Mouse (Mus musculus): ENCODE measurements around the gene Cd19.
A peak's percentile ranks its signal among the peaks of the same experiment; 100 is the strongest.

The Cd19 gene

DNA sequence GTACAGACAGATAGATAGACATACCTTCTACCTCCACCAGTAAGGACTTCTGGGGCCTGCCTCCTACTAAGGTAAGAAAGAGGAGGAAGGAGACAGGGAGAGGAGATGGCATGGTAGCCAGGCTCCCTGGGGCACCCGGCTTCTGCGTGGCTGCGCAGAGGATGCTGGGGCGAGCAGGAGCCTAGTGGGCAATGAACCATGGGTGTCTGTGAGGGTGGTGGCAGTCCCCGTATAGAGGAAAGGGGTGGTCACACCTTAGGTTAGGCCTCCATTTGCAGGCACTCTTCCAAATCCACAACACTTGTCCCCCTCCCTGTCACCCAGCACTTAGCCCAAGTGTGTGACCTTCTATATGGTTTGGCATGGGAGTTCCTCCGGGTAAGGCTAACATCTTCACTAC lies at the start of gene Cd19:
Gene Cd19 (minus strand): TSS at position 165 of the 400 bp plus-strand sequence.
- H3K36me3 ChIP-seq (ENCODE audit: control insufficient read depth, insufficient read depth, low read length, poor library complexity, severe bottlenecking) = peaks cover 11% of the 10 kb centered on the region
- H3K27me3 ChIP-seq (ENCODE audit: control insufficient read depth, insufficient read depth, low read length, poor library complexity, severe bottlenecking) = no peaks in the 10 kb centered on the region
- DNase-seq (ENCODE audit: low read depth, low spot score) = peak; percentile 70

DNA sequence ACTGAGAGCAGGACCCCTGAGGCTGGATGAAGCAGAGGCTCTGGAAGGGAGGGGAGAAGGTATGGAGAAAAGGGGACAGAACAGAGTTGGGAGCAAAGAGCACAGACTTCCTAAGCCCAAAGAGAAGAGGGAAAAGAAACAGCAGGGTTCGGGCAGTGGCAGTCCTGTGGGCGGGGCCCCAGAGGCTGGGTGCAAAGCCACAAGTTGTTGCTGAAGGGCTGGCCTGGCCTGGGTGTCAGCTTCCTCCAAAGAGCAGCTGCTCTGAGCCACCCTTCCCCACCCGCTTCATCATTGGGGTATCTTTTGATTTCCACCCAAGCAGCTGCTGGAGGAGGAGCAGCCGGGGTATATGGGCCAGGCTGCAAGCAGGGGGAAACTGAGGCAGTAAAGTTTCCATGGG lies 49.4 kb upstream of the Cd19 start:
- H3K27me3 ChIP-seq (ENCODE audit: control insufficient read depth, insufficient read depth, low read length, poor library complexity, severe bottlenecking) = no peaks in the 10 kb centered on the region
- no peak for DNase-seq (ENCODE audit: low read depth, low spot score)
- peaks cover 5% of the 10 kb centered on the region for H3K36me3 ChIP-seq (ENCODE audit: control insufficient read depth, insufficient read depth, low read length, poor library complexity, severe bottlenecking)

DNA sequence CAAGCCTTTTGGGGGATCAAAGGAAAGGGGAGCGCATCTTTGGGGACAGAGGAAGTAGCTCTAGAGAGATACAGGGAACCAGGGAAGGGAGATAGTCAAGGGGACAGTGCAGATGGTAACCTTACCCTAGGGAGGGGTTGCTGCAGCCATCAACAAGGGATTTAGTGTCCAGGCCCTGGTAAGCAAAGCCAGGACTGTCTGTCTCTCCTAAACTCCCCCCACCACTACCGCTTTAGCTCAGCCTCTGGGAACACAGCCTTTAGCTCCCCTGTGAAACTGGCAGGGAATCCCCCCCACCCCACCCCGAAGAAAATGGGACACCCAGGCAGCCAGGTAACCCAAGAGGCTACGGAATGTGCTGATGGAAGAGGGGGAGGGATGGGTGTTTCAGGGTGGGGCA lies 48.9 kb upstream of the Cd19 start:
- no peak for DNase-seq (ENCODE audit: low read depth, low spot score)
- Histone ChIP-seq H3K27me3 (ENCODE audit: control insufficient read depth, insufficient read depth, low read length, poor library complexity, severe bottlenecking) (no peaks in the 10 kb centered on the region), H3K36me3 (ENCODE audit: control insufficient read depth, insufficient read depth, low read length, poor library complexity, severe bottlenecking) (peaks cover 5% of the 10 kb centered on the region)

DNA sequence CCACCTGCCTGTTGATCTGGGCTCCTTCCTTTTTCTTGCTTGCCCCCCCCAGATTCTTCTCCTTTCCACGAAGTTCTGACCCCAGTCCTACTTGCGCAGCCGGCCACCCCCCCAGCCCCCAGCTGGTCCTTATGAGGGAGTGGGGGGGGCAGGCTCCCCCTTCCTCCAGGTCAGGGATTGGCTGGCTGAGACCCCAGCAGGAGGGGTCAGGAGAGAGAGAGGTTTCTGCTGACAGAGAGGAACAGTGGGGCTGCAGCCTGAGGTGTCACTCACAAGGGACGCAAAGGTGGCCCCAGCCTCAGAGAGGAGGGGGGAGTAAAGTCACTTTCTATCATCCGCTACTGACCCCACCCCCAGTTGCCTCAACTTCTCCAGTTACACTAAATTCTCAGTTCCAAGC lies 48.3 kb upstream of the Cd19 start, which contains the start of gene Atp2a1:
Gene Atp2a1 (minus strand): TSS at position 105 of the 400 bp plus-strand sequence.
- Histone ChIP-seq H3K36me3 (ENCODE audit: control insufficient read depth, insufficient read depth, low read length, poor library complexity, severe bottlenecking) (peaks cover 5% of the 10 kb centered on the region), H3K27me3 (ENCODE audit: control insufficient read depth, insufficient read depth, low read length, poor library complexity, severe bottlenecking) (no peaks in the 10 kb centered on the region)
- no peak for DNase-seq (ENCODE audit: low read depth, low spot score)

DNA sequence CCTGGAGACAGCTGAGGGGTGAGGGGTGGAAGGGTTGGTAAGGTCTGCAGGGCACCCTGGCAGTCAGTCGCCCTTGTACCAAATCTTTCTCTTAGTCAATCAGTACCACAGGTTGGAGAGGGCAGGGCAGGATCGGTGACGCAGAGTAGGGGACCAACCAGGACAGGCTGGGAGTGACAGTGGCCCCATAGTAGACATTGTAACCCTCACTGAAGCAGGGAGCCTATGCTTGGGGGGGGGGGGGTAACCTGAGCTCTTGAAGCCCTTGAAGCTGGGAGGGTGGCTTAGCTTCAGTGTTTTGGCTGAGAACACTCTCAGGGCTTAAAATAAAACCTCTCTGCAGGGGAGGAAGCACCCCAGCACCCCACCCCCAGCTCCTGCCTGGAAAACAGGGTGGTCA lies 46.9 kb upstream of the Cd19 start:
- Histone ChIP-seq H3K27me3 (ENCODE audit: control insufficient read depth, insufficient read depth, low read length, poor library complexity, severe bottlenecking) (no peaks in the 10 kb centered on the region), H3K36me3 (ENCODE audit: control insufficient read depth, insufficient read depth, low read length, poor library complexity, severe bottlenecking) (no peaks in the 10 kb centered on the region; the same call in 1 of the 2 replicates)
- no peak for DNase-seq (ENCODE audit: low read depth, low spot score)

DNA sequence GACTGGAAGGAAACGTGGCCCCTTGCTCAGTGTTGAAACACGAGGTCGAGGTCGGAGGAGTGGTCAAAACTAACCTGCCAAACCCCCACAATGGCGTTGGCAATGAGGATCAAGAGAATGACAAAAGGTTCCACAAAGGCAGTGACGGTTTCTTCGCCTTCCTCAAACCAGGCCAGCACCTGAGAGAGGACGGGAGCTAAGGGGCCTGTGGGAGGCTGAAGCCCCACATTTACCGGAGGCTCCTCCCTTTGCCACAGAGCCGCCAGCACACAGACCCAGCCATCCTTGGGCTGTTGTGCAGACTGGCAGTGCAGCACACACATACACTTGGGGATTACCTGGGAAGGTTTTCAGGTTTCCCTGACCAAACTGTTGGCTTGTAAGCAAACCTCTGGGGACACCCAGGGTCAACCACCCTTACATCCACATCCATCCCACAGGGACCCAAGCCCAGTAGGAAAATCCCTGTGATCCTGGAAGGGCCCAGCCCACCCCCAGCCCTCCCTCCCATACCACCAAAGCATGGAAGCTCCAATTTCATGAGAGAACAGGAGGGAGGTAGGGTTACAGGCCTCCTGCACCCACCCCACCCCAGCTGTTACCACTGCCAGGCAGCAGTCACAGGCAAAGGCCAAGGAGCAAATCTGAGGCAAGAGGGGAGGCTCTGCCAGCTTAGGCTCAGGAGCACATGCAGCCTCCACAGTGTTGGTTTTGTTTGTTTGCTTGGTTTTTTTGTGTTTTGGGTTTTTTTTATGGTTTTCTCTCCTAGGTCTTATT lies 46.1 kb upstream of the Cd19 start:
- DNase-seq (ENCODE audit: low read depth, low spot score) = no peak
- Histone ChIP-seq H3K27me3 (ENCODE audit: control insufficient read depth, insufficient read depth, low read length, poor library complexity, severe bottlenecking) (no peaks in the 10 kb centered on the region), H3K36me3 (ENCODE audit: control insufficient read depth, insufficient read depth, low read length, poor library complexity, severe bottlenecking) (no peaks in the 10 kb centered on the region)

DNA sequence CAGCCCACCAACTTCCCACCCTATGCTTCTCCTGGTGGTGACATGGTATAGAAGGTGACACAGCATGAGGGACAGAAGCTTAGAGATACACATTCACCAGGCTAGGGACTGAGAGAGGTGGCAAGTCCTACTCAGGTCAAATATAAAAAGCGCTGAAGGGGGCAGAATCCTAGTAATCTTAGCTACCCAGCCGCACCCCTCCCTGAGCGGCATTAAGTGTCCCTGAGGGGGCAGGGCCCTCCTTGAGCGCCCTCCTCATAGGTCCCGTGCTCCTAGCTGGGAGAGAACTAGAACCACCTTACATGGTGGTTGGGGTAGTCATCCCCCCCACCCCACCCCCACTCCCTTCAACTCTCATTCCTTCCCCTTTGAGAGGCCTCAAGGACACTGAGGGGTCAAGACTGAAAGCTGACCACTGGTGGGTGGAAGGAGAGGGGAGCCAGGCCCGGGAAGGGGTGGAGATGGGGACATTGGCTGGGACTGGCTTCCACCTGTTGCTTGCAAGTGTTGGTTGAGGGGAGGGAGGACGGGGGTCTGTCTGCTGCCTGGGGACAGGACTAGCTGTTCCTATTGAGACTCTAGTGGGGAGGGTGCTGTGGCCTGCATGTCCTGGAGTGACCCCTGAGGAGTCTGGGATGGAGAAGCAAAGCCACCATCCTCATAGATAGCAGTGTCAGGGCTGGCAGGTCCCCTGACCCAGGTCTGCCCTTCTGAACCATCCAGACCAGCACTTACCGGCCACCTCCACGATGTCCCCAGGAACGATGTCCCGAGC lies 44.3 kb upstream of the Cd19 start:
- Histone ChIP-seq H3K27me3 (ENCODE audit: control insufficient read depth, insufficient read depth, low read length, poor library complexity, severe bottlenecking) (no peaks in the 10 kb centered on the region), H3K36me3 (ENCODE audit: control insufficient read depth, insufficient read depth, low read length, poor library complexity, severe bottlenecking) (no peaks in the 10 kb centered on the region)
- no peak for DNase-seq (ENCODE audit: low read depth, low spot score)

DNA sequence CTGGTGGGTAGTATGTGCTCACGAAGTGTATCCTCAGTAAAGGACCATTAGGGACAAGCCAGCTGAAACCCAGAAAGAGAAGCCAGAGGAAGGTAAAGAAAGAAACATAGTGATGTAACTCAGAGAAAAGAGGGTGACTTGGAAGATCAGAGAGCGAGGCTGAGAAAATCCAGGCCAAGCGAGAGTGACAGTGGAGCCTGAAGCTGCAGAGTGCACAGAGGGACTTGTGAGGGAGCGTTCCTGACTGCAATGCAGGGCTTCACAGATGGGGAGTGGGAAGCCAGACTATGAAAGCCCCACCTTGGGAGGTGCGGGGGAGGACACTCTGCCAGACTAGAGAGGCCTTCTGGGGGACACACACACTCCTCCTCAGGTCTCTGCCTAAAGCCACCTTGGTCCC lies 43.5 kb upstream of the Cd19 start:
- no peak for DNase-seq (ENCODE audit: low read depth, low spot score)
- H3K36me3 ChIP-seq (ENCODE audit: control insufficient read depth, insufficient read depth, low read length, poor library complexity, severe bottlenecking) = no peaks in the 10 kb centered on the region
- no peaks in the 10 kb centered on the region for H3K27me3 ChIP-seq (ENCODE audit: control insufficient read depth, insufficient read depth, low read length, poor library complexity, severe bottlenecking)

DNA sequence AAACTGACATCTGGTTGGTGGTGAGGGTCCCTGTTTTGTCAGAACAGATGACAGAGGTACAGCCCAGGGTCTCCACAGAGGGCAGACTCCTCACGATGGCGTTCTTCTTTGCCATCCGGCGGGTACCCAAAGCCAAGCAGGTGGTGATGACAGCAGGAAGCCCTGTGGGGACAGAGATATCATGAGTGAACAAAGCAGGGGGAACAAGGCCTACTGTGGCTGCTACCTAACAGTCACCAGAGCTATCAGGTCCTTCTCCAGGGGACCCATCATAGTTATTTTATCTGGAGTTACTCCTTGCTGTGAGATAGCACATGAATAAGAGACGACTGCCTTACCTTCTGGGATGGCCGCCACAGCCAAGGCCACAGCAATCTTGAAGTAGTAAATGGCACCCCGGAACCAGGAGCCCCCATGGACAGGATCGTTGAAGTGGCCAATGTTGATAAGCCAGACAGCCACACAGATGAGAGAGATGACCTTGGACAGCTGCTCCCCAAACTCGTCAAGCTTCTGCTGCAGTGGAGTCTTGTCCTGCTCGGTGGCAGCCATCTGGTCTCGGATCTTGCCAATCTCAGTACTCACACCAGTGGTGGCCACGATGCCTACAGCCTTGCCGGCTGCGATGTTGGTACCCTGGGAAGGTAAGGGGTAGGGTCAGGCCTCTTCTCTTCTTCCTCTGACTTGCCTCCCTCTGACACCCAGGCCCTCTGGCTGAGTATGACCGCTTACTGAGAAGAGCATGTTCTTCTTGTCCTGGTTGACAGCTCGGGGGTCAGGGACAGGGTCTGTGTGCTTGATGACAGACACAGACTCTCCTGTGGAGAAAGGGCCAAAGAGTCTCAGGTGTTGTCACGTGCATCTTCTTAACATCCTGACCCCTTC lies 41.9 kb upstream of the Cd19 start:
- no peak for DNase-seq (ENCODE audit: low read depth, low spot score)
- Histone ChIP-seq H3K27me3 (ENCODE audit: control insufficient read depth, insufficient read depth, low read length, poor library complexity, severe bottlenecking) (no peaks in the 10 kb centered on the region), H3K36me3 (ENCODE audit: control insufficient read depth, insufficient read depth, low read length, poor library complexity, severe bottlenecking) (no peaks in the 10 kb centered on the region)

DNA sequence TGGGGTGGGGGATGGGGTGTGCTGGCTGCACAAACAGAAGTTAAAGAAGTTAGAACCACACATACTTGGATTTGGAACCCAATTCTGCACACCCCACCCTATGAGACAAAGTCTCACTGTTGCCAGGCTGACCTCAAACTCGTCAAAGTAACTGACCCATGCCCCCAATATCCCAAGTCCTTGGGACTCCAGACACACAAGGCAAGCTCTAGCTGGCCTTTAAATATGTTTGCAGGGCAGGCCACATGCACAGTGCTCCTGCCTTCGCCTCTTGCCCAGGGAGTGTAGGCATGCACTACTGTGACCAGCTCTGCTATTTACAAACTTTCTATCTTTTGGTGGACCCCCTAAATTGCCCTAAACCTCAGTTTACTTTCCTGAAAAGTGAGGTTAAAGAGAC lies 40.6 kb upstream of the Cd19 start:
- DNase-seq (ENCODE audit: low read depth, low spot score) = no peak
- Histone ChIP-seq H3K27me3 (ENCODE audit: control insufficient read depth, insufficient read depth, low read length, poor library complexity, severe bottlenecking) (no peaks in the 10 kb centered on the region), H3K36me3 (ENCODE audit: control insufficient read depth, insufficient read depth, low read length, poor library complexity, severe bottlenecking) (no peaks in the 10 kb centered on the region)

DNA sequence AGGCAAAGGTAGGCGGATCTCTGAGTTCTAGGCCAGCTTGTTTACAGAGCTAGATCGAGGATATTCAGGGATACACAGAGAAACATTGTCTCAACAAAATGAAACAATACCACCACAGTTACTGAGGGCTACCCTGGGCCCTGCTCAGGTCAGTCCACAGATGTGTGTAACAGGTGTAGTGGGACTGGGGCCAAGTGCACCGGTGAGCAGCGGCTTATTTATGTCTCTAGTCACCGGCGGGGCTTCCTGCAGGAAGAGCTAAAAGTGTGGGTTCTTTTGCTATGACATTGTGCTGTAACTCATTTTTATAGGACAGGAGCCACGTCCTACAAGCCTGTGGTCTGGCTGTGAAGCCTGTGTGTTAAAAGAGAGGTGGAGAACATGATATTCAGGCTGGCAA lies 39.2 kb upstream of the Cd19 start:
- Histone ChIP-seq H3K27me3 (ENCODE audit: control insufficient read depth, insufficient read depth, low read length, poor library complexity, severe bottlenecking) (no peaks in the 10 kb centered on the region), H3K36me3 (ENCODE audit: control insufficient read depth, insufficient read depth, low read length, poor library complexity, severe bottlenecking) (no peaks in the 10 kb centered on the region)
- DNase-seq (ENCODE audit: low read depth, low spot score) = no peak

DNA sequence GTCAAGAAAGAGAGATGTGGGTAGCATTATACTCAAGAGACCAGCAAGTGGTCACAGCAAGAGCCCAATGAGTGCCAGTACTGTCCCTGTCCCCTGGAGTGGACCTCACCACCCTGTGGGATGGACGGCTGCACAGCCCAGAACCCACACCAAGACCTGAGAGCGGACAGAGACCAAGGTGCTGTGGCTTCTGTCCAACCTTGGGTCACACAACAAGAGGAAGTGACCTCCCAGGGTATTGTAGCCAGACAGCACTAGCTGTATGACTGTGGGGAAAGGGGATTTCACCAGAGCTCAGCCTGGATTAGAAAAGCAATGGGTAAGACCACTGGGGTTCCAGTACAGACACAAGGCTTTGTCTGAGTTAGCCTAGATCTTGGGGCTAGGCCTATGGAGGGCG lies 37.6 kb upstream of the Cd19 start:
- Histone ChIP-seq H3K36me3 (ENCODE audit: control insufficient read depth, insufficient read depth, low read length, poor library complexity, severe bottlenecking) (no peaks in the 10 kb centered on the region), H3K27me3 (ENCODE audit: control insufficient read depth, insufficient read depth, low read length, poor library complexity, severe bottlenecking) (no peaks in the 10 kb centered on the region)
- DNase-seq (ENCODE audit: low read depth, low spot score) = no peak

DNA sequence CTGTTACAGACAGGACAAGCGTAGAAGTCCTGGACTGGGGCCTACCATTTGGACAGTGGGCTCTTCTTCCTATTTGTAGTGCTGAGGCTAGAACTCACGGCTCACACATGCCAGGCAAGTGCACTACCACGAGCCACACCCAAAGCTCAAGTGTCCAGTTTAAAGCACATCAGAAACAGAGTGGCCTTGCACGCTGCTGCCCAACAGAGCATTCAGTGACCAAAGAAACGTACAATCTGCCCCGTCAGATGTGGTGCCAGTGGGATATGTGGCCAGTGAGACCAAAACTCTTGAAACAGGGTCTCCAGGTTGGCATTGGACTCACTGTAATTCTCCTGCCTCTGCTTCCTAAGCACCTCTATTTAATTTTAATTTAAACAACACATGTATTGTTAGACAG lies 36.0 kb upstream of the Cd19 start:
- no peak for DNase-seq (ENCODE audit: low read depth, low spot score)
- no peaks in the 10 kb centered on the region for H3K27me3 ChIP-seq (ENCODE audit: control insufficient read depth, insufficient read depth, low read length, poor library complexity, severe bottlenecking)
- H3K36me3 ChIP-seq (ENCODE audit: control insufficient read depth, insufficient read depth, low read length, poor library complexity, severe bottlenecking) = peaks cover 2% of the 10 kb centered on the region; the same call in 1 of the 2 replicates

DNA sequence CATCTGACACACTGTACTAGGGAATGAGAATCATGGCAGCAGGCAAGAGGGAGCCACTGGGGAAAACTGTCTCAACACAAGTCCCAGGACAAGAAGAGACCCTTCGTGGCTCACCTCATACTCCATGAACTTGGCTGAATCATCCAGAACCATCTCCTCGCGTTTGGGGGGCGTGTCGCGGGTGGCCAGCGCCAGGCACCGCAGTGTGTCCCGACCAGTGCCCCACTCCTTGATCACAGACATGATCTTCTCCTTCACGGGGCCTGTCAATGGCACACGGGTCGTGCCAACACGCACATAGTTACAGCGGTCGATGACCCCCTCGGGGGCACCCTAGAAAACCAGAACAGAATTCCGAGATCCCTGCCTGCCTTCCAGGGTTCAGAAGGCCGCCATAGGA lies 35.3 kb upstream of the Cd19 start:
- H3K36me3 ChIP-seq (ENCODE audit: control insufficient read depth, insufficient read depth, low read length, poor library complexity, severe bottlenecking) = peaks cover 8% of the 10 kb centered on the region
- no peak for DNase-seq (ENCODE audit: low read depth, low spot score)
- no peaks in the 10 kb centered on the region for H3K27me3 ChIP-seq (ENCODE audit: control insufficient read depth, insufficient read depth, low read length, poor library complexity, severe bottlenecking)

DNA sequence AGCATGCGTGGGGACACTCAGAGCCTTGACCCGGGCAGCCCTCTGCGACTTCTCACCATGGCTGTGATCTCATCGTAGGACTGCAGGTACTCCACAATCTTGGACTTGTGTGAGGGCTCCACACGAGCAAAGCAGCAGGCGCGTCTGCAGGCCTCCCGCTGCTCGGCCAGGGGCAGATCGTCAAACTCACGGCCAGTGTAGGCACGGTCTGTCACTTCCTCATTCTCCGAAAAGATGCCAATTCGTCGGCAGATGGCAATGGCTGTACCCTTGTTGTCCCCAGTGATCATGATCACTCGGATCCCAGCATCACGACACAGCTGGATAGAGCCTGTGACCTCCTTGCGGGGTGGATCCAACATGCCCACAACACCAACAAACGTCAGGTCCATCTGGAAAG lies 33.8 kb upstream of the Cd19 start:
- Histone ChIP-seq H3K27me3 (ENCODE audit: control insufficient read depth, insufficient read depth, low read length, poor library complexity, severe bottlenecking) (no peaks in the 10 kb centered on the region), H3K36me3 (ENCODE audit: control insufficient read depth, insufficient read depth, low read length, poor library complexity, severe bottlenecking) (peaks cover 13% of the 10 kb centered on the region)
- no peak for DNase-seq (ENCODE audit: low read depth, low spot score)

Data from splenic B cell, adult 2 months (primary cell).